Mouse (Mus musculus) erythroblast, embryonic 14.5 days (primary cell): Measurements from ENCODE around the gene Shkbp1. TPM values are rescaled to one million over a fixed set of nuclear protein-coding genes. Genes with fewer than 3 reads are reported as not detected.

Experiments used
- H3K27me3 ChIP-seq: 2 replicates; pipeline ENCODE4 v1.6.1; 2012; ENCODE audit warnings: inconsistent platforms; ENCODE audit not compliant: control insufficient read depth
- H3K36me3 ChIP-seq: 2 replicates; pipeline ENCODE4 v1.6.1; 2012; ENCODE audit warnings: mild to moderate bottlenecking, inconsistent platforms; ENCODE audit not compliant: control insufficient read depth
- H3K4me1 ChIP-seq: 2 replicates; pipeline ENCODE4 v1.6.1; 2012; ENCODE audit warnings: inconsistent platforms; ENCODE audit not compliant: control insufficient read depth
- H3K4me3 ChIP-seq: replicated peaks from 2 replicates; pipeline ENCODE3; 2012; ENCODE audit warnings: moderate library complexity, mild to moderate bottlenecking, inconsistent platforms
- H3K9me3 ChIP-seq: 2 replicates; pipeline ENCODE4 v1.6.1; 2012; ENCODE audit warnings: low read length, inconsistent platforms, mixed read lengths; ENCODE audit not compliant: control insufficient read depth
- GATA1 ChIP-seq: IDR thresholded peaks from 2 replicates; pipeline ENCODE4 v1.6.1; 2012; ENCODE audit warnings: low read length, inconsistent platforms, mixed read lengths
- TAL1 ChIP-seq: IDR thresholded peaks from 3 replicates; pipeline ENCODE4 v1.6.1; 2012; ENCODE audit warnings: low read length, inconsistent platforms, mixed read lengths
- polyA plus RNA-seq: library from polyadenylated mRNA; stranded (reverse); fragments of >175 nt; gene quantifications from 2 replicates; pipeline ENCODE4 v1.2.3, GENCODE M21; 2012

The Shkbp1 gene
- polyA plus RNA-seq, result 13.0 and 15.9 TPM in 2 replicates

- TF ChIP-seq GATA1 (no peak), TAL1 (no peak)
- H3K4me3 ChIP-seq, result peak within 1 kb of the TSS; percentile 72
- peaks cover 21% of the 10 kb centered on the region for H3K36me3 ChIP-seq
- H3K27me3 ChIP-seq, result peaks cover 25% of the 10 kb centered on the region
- peaks cover 7% of the 10 kb centered on the region; the same call in 1 of the 2 replicates for H3K9me3 ChIP-seq
- H3K4me1 ChIP-seq, result peaks cover 41% of the 10 kb centered on the region
Measured at GRCm38 (mm10) chr7:27355745-27356240, at the start of gene Shkbp1. Gene Shkbp1, minus strand, starts transcription at chr7:27356019.

GRCm38 (mm10) chr7:27404203-27404942 lies 48.6 kb upstream of the Shkbp1 start:
- Histone ChIP-seq H3K27me3 (peaks cover 91% of the 10 kb centered on the region), H3K4me1 (peaks cover 9% of the 10 kb centered on the region), H3K36me3 (no peaks in the 10 kb centered on the region), H3K9me3 (peaks cover 14% of the 10 kb centered on the region), H3K4me3 (no peak overlapping the region)
- no peak for TF ChIP-seq GATA1

GRCm38 (mm10) chr7:27402675-27403074 lies 46.9 kb upstream of the Shkbp1 start:
- Histone ChIP-seq H3K4me3 (no peak overlapping the region), H3K9me3 (peaks cover 11% of the 10 kb centered on the region), H3K4me1 (no peaks in the 10 kb centered on the region), H3K36me3 (no peaks in the 10 kb centered on the region), H3K27me3 (peaks cover 88% of the 10 kb centered on the region)
- TF ChIP-seq GATA1 (no peak), TAL1 (no peak)

- TF ChIP-seq GATA1 (no peak), TAL1 (no peak)
- Histone ChIP-seq H3K27me3 (peaks cover 88% of the 10 kb centered on the region), H3K4me3 (no peak overlapping the region)
Measured at GRCm38 (mm10) chr7:27400545-27400944, 44.7 kb upstream of the Shkbp1 start.

GRCm38 (mm10) chr7:27397048-27397949 lies 41.5 kb upstream of the Shkbp1 start:
- Histone ChIP-seq H3K9me3 (no peaks in the 10 kb centered on the region), H3K4me1 (no peaks in the 10 kb centered on the region), H3K36me3 (no peaks in the 10 kb centered on the region), H3K27me3 (peaks cover 87% of the 10 kb centered on the region), H3K4me3 (no peak overlapping the region)
- TF ChIP-seq GATA1 (no peak), TAL1 (no peak)

More at GRCm38 (mm10) chr7:27400545-27400944, 44.7 kb upstream of the Shkbp1 start:
- Histone ChIP-seq H3K4me1 (no peaks in the 10 kb centered on the region), H3K36me3 (no peaks in the 10 kb centered on the region), H3K9me3 (peaks cover 8% of the 10 kb centered on the region; the same call in 1 of the 2 replicates)

- Histone ChIP-seq H3K9me3 (no peaks in the 10 kb centered on the region), H3K4me3 (no peak overlapping the region), H3K36me3 (no peaks in the 10 kb centered on the region), H3K27me3 (peaks cover 88% of the 10 kb centered on the region), H3K4me1 (no peaks in the 10 kb centered on the region)
- TF ChIP-seq TAL1, result no peak
- TF ChIP-seq GATA1, result no peak
Measured at GRCm38 (mm10) chr7:27396184-27397047, 40.6 kb upstream of the Shkbp1 start.

GRCm38 (mm10) chr7:27395521-27396183 lies 39.8 kb upstream of the Shkbp1 start:
- H3K27me3 ChIP-seq, result peaks cover 88% of the 10 kb centered on the region
- H3K4me3 ChIP-seq, result no peak overlapping the region
- H3K4me1 ChIP-seq, result no peaks in the 10 kb centered on the region
- no peaks in the 10 kb centered on the region for H3K9me3 ChIP-seq
- H3K36me3 ChIP-seq, result no peaks in the 10 kb centered on the region
- TF ChIP-seq TAL1 (no peak), GATA1 (no peak)

GRCm38 (mm10) chr7:27391416-27391815 lies 35.6 kb upstream of the Shkbp1 start:
- no peak for TF ChIP-seq GATA1
- TF ChIP-seq TAL1, result no peak
- Histone ChIP-seq H3K27me3 (peaks cover 63% of the 10 kb centered on the region), H3K36me3 (no peaks in the 10 kb centered on the region)

More at GRCm38 (mm10) chr7:27391416-27391815, 35.6 kb upstream of the Shkbp1 start:
- H3K4me1 ChIP-seq, result peaks cover 5% of the 10 kb centered on the region
- H3K9me3 ChIP-seq, result no peaks in the 10 kb centered on the region
- H3K4me3 ChIP-seq, result no peak overlapping the region
